Mouse (Mus musculus) cortical plate, adult 2 months (tissue): ENCODE measurements around the gene Stom.

Experiments
- CTCF ChIP-seq: fragments of 200-500 bp; IDR thresholded peaks from 2 replicates; pipeline ENCODE4 v1.5.1; 2011; ENCODE audit warnings: mild to moderate bottlenecking, control low read depth, low read length; ENCODE audit not compliant: insufficient read depth; ENCODE audit errors: extremely low read depth
- POLR2A ChIP-seq: fragments of 200-500 bp; IDR thresholded peaks from 2 replicates; pipeline ENCODE4 v1.6.1; 2011; ENCODE audit warnings: mild to moderate bottlenecking, low read length, control low read depth; ENCODE audit not compliant: insufficient read depth; ENCODE audit errors: extremely low read depth

- TF ChIP-seq POLR2A (no peak), CTCF (no peak)
These were observed 68.8 kb downstream of the Stom start for GRCm38 (mm10) chr2:35267876-35268566.
